Mouse (Mus musculus) heart, postnatal 25 days (tissue): ENCODE results near the gene Cerk. TPM values are rescaled to one million over a fixed set of nuclear protein-coding genes. Genes with fewer than 3 reads are reported as not detected.
"Not testable (repeated sequence)": the region's sequence is repeated elsewhere in the genome, so short reads cannot be mapped to it uniquely, and the experiment has no call there.

Source experiments
- DNase-seq: peaks from one replicate; pipeline ENCODE4 v3.0.0; 2022; ENCODE audit warnings: low spot score
- intact Hi-C: fragments of 180-260 bp; cut with DNase I; formaldehyde crosslinking; loops from one replicate; pipeline ENCODE4 v1.15.1; 2025
- total RNA-seq, 2 experiments: library from RNA; stranded (reverse); gene quantifications; 2 replicates each; pipeline ENCODE4 v1.2.3; 2021

Gene Cerk
- total RNA-seq, 2 experiments from 2014 or later = 29.7 to 29.9 TPM

- peak; percentile 48 for DNase-seq
- intact Hi-C loops = loop anchor here (5.0 kb wide), 1 partner anchor 39 kb away; no protein-coding TSS in a partner anchor
Measured at GRCm38 (mm10) chr15:86188186-86188585, 2.2 kb upstream of the Cerk start.

DNA sequence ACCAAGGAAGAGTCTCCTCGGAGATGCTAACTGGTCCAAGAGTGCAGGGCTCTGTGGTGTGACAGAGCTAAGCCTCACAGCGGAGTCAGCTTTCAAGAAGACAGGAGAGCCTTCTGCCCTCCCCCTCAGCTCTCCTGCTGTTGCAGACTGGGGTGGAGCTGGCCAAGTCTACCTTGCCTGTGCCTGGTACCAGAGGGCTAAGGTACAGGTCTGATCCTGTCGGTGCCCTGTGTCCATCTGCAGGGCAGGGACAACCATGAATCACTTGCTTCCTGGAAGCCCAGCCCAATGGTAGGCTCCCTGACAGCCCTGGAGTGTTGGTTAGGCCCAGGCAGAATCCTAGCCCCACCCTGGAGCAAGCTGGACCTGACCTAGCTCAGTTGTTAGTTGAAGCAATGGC, 745 bp upstream of the Cerk start:
- intact Hi-C loops = loop anchor here (5.0 kb wide), 1 partner anchor 41 kb away; no protein-coding TSS in a partner anchor
- no peak for DNase-seq

DNA sequence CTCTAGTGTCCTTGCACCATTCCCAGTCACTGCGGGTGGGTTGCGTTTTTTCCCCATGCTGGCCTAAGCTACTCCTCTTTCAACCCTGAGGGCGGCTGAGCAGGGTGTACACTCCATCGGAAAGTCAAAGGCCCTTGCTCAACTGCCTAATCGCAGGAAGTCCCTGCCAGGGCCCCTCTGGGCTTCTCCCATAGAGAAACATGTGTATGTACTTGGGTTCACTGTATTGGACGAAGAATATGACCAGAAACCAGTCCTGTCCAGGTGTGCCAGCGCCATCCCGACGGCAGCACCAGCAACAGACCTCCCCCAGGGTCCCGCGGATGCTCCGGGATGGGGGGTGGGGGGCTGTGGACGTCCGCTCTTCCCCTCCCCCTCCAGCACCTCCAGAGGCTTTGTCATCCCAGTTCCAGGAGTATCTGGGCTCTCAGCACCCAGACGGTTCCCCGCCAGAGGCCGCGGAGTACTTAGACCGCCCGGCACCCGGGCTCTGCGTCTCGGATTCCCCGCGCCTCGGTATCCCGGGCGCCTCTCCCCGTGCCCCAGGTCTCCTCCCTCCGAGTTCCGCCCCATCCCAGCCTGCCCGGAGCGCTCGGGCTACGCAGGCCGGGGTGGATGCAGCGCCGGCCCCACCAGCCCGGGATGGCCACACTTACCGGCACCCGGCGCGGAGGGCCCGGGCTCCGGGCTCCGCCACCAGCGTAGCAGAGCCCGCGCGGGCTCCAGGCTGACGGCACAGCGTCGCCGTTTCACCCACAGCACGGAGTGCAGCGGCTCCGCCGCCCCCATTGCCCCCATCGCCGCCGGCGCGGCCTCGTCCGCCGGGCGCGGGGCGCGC, 871 bp downstream of the Cerk start:
- no peak for DNase-seq
- intact Hi-C loops = loop anchor here (5.0 kb wide), 2 partner anchors 42 to 43 kb away; no protein-coding TSS in a partner anchor

- intact Hi-C loops = loop anchor here (5.0 kb wide), 1 partner anchor 42 kb away; no protein-coding TSS in a partner anchor
- DNase-seq = no peak
Measured at GRCm38 (mm10) chr15:86184071-86184470, 1.9 kb downstream of the Cerk start.

DNA sequence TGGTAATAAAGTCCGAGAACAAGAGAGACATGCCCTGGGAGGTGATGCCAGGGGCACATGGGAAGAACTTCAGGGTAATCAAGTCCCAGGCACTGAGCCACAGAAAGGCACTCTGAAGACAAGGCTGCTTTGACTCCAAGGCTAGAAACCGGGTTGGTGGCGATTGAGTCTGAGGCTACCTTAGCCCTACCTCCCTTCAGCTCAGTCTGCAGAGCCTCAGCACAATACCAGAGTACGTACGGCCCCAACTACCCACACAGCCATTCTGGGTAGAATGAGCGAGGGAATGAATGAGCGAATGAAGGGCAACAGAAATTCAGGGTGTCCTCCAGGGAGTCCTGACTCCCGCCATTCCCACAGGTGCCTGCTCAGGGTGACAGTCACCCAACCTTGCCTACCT, 2.5 kb downstream of the Cerk start:
- intact Hi-C loops = loop anchor here (2.0 to 5.0 kb wide), 2 partner anchors 21 to 41 kb away; no protein-coding TSS in a partner anchor
- DNase-seq = no peak

- peak; percentile 66 for DNase-seq
- intact Hi-C loops = loop anchor here (2.0 to 5.0 kb wide), 2 partner anchors 22 to 40 kb away; no protein-coding TSS in a partner anchor
Measured at GRCm38 (mm10) chr15:86182646-86183045, 3.3 kb downstream of the Cerk start.

DNA sequence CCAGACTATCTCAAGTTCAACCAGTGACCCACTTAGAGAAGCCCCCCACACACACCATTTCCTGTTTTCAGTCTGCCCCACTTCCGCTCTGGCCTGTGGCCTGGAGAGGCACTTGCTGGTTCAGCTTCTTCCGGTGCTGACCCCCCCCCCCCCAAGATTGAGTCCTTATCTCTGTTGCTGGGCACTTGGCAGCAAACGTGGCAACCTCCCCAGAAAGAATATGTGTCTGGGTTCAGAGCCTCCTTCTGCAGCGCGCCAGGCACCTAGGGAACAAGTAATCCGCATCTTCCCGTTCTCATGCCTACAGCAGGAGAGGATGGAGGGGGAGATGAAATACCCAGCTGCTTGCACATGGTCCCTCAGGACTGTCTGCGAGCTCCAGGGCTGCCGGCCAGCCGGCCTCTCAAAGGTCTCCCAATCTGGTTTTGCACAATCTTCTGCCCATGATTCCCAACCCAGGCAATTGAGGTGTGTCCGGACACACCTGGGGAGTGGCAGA, 4.0 kb downstream of the Cerk start:
- intact Hi-C loops = loop anchor here (2.0 to 5.0 kb wide), 2 partner anchors 23 to 40 kb away; no protein-coding TSS in a partner anchor
- peak; percentile 44 for DNase-seq

- intact Hi-C loops = loop anchor here (5.0 kb wide), 1 partner anchor 39 kb away; no protein-coding TSS in a partner anchor
- not testable (repeated sequence) for DNase-seq
Measured at GRCm38 (mm10) chr15:86181321-86181720, 4.6 kb downstream of the Cerk start.

DNA sequence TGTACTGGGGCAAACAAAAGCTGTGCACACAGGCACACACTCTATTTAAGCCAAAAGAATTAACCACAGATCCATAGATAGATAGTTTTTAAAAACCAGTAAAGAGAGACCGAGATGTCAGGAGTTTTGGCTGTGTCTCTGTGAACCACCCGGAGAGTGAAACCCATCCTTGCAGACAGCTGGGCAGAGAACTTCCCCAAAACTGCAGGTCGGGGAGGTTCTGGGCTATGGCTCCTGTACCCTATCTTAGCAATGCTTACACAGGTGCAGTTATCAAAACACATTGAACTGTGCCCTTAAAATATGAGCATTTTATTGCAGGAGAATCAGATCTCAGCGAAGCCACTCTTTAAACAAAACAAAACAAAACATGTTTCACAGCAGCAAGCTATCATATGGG, 5.5 kb downstream of the Cerk start:
- intact Hi-C loops = loop anchor here (5.0 kb wide), 1 partner anchor 38 kb away; no protein-coding TSS in a partner anchor
- no peak for DNase-seq

GRCm38 (mm10) chr15:86178594-86178993, 7.3 kb downstream of the Cerk start:
- no peak for DNase-seq
- intact Hi-C loops = no loop called here

- intact Hi-C loops = not testable (repeated sequence)
Measured at GRCm38 (mm10) chr15:86177703-86178251, 8.2 kb downstream of the Cerk start.

DNA sequence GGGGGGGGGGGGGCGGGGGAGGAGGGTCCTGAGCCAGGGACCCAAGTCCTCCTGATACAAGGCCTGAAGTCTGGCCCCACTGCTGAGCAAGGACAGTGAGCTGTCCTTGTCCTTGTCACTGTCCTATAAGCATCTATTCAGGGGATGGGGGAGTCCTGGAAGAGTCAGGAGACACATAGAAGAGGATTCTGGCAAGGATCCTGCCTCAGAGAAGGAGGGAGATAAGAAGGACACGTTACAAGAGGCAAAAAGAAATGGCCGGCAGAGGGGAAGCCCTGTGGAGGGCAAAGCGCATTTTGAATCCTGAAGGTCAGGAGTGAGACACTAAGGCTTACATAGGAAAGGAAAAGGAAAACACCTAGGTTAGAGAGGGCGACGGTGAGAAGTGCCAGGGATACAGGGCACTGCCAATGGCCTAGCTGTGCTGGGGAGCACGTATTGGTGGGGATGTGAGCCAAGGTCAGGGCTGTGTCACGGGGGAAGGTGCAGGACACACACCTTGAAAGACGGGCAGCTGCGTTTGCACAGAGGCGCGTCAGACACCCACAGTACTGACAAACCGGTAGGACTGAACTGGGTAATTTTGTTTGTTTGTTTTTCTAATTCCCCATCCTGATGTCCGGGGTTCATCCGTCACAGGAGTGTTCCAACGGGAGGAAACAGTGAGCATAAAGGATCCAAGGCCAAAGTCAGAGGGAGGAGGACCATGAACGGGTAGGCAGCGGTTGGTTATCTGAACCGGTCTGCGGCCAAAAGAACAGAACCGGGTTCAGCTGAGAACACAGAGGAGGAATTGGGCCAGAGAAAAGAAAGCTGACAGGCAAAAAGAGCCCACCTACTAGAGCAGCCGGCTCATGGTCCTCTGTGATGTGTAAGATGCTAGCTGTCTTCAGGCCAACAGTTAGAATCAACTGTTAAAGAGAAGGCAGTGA, 8.9 kb downstream of the Cerk start:
- intact Hi-C loops = no loop called here
- DNase-seq = no peak

More at GRCm38 (mm10) chr15:86177703-86178251, 8.2 kb downstream of the Cerk start:
- not testable (repeated sequence) for DNase-seq

DNA sequence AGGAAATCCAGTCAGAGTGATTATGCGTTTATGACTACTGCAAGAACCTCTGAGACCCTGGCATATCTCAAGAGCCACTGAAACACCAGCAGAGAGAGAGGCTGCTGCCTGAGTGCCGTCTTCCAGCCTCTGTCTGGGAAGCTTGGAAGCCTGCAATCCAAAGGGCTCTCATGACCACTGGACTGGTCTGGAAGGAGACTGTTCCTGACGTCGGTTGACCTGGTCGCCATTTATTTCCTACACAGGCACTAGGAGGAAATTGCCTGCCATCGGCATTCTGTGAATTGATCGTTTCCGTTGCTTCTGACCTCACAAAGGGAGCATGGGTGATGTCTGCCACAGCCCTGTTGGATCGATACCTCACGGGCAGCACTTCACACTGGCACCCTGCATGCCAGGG, 9.8 kb downstream of the Cerk start:
- intact Hi-C loops = no loop called here
- no peak for DNase-seq

DNA sequence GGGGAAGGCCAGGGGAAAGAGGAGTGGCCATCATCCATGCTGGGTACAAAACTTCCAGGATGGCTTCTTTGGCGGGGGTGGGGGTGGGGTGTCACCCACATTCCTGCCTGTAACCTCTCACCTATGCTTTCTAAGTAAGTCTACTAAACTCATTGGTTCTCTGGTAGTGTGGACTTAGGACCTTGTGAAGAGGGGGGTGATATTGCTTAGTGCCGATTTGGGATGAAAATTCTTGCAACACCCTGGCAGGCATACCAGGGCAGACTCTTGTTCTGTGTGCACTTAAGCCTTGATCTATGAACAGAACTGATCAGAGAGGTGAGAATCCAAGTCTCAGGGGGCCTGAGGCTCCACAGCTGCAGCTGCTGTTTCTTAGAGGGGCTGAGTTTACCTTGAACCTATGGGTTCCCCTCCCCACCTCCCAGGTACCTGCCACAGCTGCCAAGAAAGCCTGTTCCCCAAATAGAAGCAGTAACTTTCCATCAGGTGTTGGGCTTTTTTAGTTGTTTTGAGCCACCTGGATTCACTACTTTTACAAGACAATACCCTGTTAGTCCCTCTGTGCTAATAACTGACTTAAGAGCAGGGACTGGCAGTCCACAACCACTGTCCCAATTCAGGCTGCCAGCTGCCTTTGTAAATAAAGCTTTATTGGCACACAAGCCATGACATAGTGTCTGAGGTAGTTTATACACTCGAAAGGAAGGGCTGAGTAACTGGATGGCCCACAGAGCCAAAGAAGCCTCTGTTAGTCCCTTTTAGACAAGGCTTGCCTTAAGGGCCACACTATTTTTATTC, 10.5 kb downstream of the Cerk start:
- intact Hi-C loops = no loop called here

GRCm38 (mm10) chr15:86173136-86173985, 12.6 kb downstream of the Cerk start:
- DNase-seq = no peak
- intact Hi-C loops = no loop called here

More for the DNA sequence above, 10.5 kb downstream of the Cerk start:
- no peak for DNase-seq

GRCm38 (mm10) chr15:86172526-86172925, 13.4 kb downstream of the Cerk start:
- intact Hi-C loops = no loop called here
- no peak for DNase-seq

GRCm38 (mm10) chr15:86172124-86172523, 13.8 kb downstream of the Cerk start:
- intact Hi-C loops = no loop called here
- DNase-seq = no peak

- no peak for DNase-seq
- intact Hi-C loops = no loop called here
Measured at GRCm38 (mm10) chr15:86171316-86171715, 14.6 kb downstream of the Cerk start.
